Mouse (Mus musculus) layer of hippocampus, postnatal 14 days (tissue): ENCODE measurements around the gene Dtx2. TPM values are rescaled to one million over a fixed set of nuclear protein-coding genes. Genes with fewer than 3 reads are reported as not detected.

Experiments used
- DNase-seq, 2 experiments: peaks; one replicate each; pipeline ENCODE4 v3.0.0; 2021 to 2022; ENCODE audit warnings: low spot score in 2 of 2, mixed read lengths in 1 of 2
- total RNA-seq, 2 experiments: library from RNA; stranded (reverse); gene quantifications; 2 replicates each; pipeline ENCODE4 v1.2.3; 2021

Gene Dtx2
- total RNA-seq, 2 experiments from 2014 or later = 9.1 to 9.5 TPM

GRCm38 (mm10) chr5:135971876-135972275 lies 22.7 kb upstream of the Dtx2 start:
- no peak for DNase-seq

GRCm38 (mm10) chr5:135974365-135974764 lies 20.2 kb upstream of the Dtx2 start, which contains the start of gene Ssc4d:
Gene Ssc4d (minus strand): TSS chr5:135974531.
- no peak for DNase-seq

GRCm38 (mm10) chr5:135975893-135976668 lies 18.5 kb upstream of the Dtx2 start:
- no peak for DNase-seq

- no peak for DNase-seq
Observed at GRCm38 (mm10) chr5:135979381-135979780, 15.2 kb upstream of the Dtx2 start.

GRCm38 (mm10) chr5:135979904-135980303 lies 14.7 kb upstream of the Dtx2 start, which contains the start of gene Zp3:
Gene Zp3 (plus strand): TSS chr5:135980099.
- no peak for DNase-seq

- peak in 1 of 2 experiments; percentile 34 for DNase-seq
Observed at GRCm38 (mm10) chr5:135982398-135982797, 12.2 kb upstream of the Dtx2 start.

- no peak for DNase-seq
Observed at GRCm38 (mm10) chr5:135984546-135985044, 10.0 kb upstream of the Dtx2 start.

GRCm38 (mm10) chr5:135987248-135987647 lies 7.4 kb upstream of the Dtx2 start:
- DNase-seq = peak; percentile 35 to 61

GRCm38 (mm10) chr5:135990601-135991000 lies 4.0 kb upstream of the Dtx2 start:
- no peak for DNase-seq

GRCm38 (mm10) chr5:135993381-135993965 lies 1.1 kb upstream of the Dtx2 start:
- no peak for DNase-seq

GRCm38 (mm10) chr5:135994335-135994724 lies 270 bp upstream of the Dtx2 start:
- no peak for DNase-seq

GRCm38 (mm10) chr5:135996162-135996561 lies 1.6 kb downstream of the Dtx2 start:
- no peak for DNase-seq

GRCm38 (mm10) chr5:136001222-136001621 lies 6.6 kb downstream of the Dtx2 start:
- no peak for DNase-seq

GRCm38 (mm10) chr5:136002325-136002724 lies 7.7 kb downstream of the Dtx2 start:
- no peak for DNase-seq

- DNase-seq = no peak
Observed at GRCm38 (mm10) chr5:136002751-136003151, 8.2 kb downstream of the Dtx2 start.

- DNase-seq = no peak
Observed at GRCm38 (mm10) chr5:136004537-136004936, 9.9 kb downstream of the Dtx2 start.

GRCm38 (mm10) chr5:136007745-136008144 lies 13.1 kb downstream of the Dtx2 start:
- no peak for DNase-seq

- DNase-seq = no peak
Observed at GRCm38 (mm10) chr5:136014877-136015276, 20.3 kb downstream of the Dtx2 start.

GRCm38 (mm10) chr5:136015586-136015985 lies 21.0 kb downstream of the Dtx2 start:
- no peak for DNase-seq

- DNase-seq = no peak
Observed at GRCm38 (mm10) chr5:136016014-136016876, 21.6 kb downstream of the Dtx2 start.

- no peak for DNase-seq
Observed at GRCm38 (mm10) chr5:136017262-136017661, 22.7 kb downstream of the Dtx2 start.
